Mouse (Mus musculus) hindbrain, embryonic 11.5 days (tissue): ENCODE results near the gene AC161166.1. TPM values are rescaled to one million over a fixed set of nuclear protein-coding genes. Genes with fewer than 3 reads are reported as not detected.
"Not testable (repeated sequence)": the region's sequence is repeated elsewhere in the genome, so short reads cannot be mapped to it uniquely, and the experiment has no call there.

ENCODE experiments used
- ATAC-seq: fragments of 200-750 bp; cut with Nextera tagmentation; 2 replicates; pipeline ENCODE4 v1.8.0; 2017; ENCODE audit warnings: mild to moderate bottlenecking, moderate TSS enrichment, moderate library complexity; ENCODE audit not compliant: low FRiP score
- DNase-seq: peaks from one replicate; pipeline ENCODE4 v3.0.0-alpha.2; 2015; ENCODE audit warnings: low spot score
- H3K27ac ChIP-seq: fragments of 300-500 bp; sonication (generic); 2 replicates; pipeline ENCODE4 v1.5.1; 2014; ENCODE audit warnings: mild to moderate bottlenecking, low read depth, low read length
- H3K27me3 ChIP-seq: fragments of 300-500 bp; sonication (generic); 2 replicates; pipeline ENCODE4 v1.6.1; 2014; ENCODE audit warnings: mild to moderate bottlenecking, low read length, moderate library complexity, mixed read lengths; ENCODE audit not compliant: control insufficient read depth, insufficient read depth
- H3K36me3 ChIP-seq: fragments of 300-500 bp; sonication (generic); 2 replicates; pipeline ENCODE4 v1.6.1; 2014; ENCODE audit warnings: mild to moderate bottlenecking, low read length, moderate library complexity, mixed read lengths; ENCODE audit not compliant: control insufficient read depth, insufficient read depth
- H3K4me1 ChIP-seq: fragments of 300-500 bp; sonication (generic); replicated peaks from 2 replicates; pipeline ENCODE4 v1.6.1; 2014; ENCODE audit warnings: low read length, mixed read lengths; ENCODE audit not compliant: control insufficient read depth, insufficient read depth
- H3K4me2 ChIP-seq: fragments of 300-500 bp; sonication (generic); replicated peaks from 2 replicates; pipeline ENCODE4 v1.6.1; 2014; ENCODE audit warnings: mild to moderate bottlenecking, low read depth, low read length
- H3K4me3 ChIP-seq: fragments of 300-500 bp; sonication (generic); 2 replicates; pipeline ENCODE4 v1.5.1; 2014; ENCODE audit warnings: low read depth, low read length
- H3K9ac ChIP-seq: fragments of 300-500 bp; sonication (generic); 2 replicates; pipeline ENCODE4 v1.6.1; 2014; ENCODE audit warnings: low read depth, low read length
- H3K9me3 ChIP-seq: fragments of 300-500 bp; sonication (generic); 2 replicates; pipeline ENCODE4 v1.6.1; 2016; ENCODE audit warnings: low read length; ENCODE audit not compliant: control insufficient read depth
- WGBS: fragments of 180-500 bp; shearing (Covaris S2); extraction: QIAGEN DNeasy Blood & Tissue Kit; methylation state at CpG from one replicate; pipeline ENCODE4 v1.1.7; 2014; 5-methylcytosine and 5-hydroxymethylcytosine counted together
- polyA plus RNA-seq: library from polyadenylated mRNA; unstranded; fragments of >200 nt; fragmentation: Nextera tagmentation; extraction: Ambion mirVana; gene quantifications from 2 replicates; pipeline ENCODE4 v1.2.1, GENCODE M21; 2014

Gene AC161166.1
- polyA plus RNA-seq, 1 experiment from 2014 or later = 0.90 TPM

GRCm38 (mm10) chr7:24520054-24520453 lies 7.8 kb upstream of the AC161166.1 start:
- not testable (repeated sequence) for H3K9me3 ChIP-seq, H3K4me1 ChIP-seq, H3K36me3 ChIP-seq, DNase-seq, H3K4me3 ChIP-seq, ATAC-seq, H3K27ac ChIP-seq, H3K27me3 ChIP-seq, H3K4me2 ChIP-seq, H3K9ac ChIP-seq
- 88% methylated on average over 10 of the region's 10 CpGs for WGBS

GRCm38 (mm10) chr7:24519130-24519529 lies 6.9 kb upstream of the AC161166.1 start:
- ATAC-seq = no peak

GRCm38 (mm10) chr7:24517654-24518053 lies 5.4 kb upstream of the AC161166.1 start:
- Histone ChIP-seq H3K36me3 (no peaks in the 10 kb centered on the region), H3K27ac (no peak overlapping the region), H3K4me2 (no peak overlapping the region), H3K4me1 (no peaks in the 10 kb centered on the region), H3K9ac (no peak overlapping the region), H3K4me3 (no peak overlapping the region), H3K9me3 (no peaks in the 10 kb centered on the region), H3K27me3 (no peaks in the 10 kb centered on the region)
- DNase-seq (no peak), ATAC-seq (no peak)
- 61% methylated on average over 6 of the region's 6 CpGs for WGBS

More at GRCm38 (mm10) chr7:24519130-24519529, 6.9 kb upstream of the AC161166.1 start:
- no peaks in the 10 kb centered on the region for H3K4me1 ChIP-seq
- H3K27ac ChIP-seq = no peak overlapping the region
- WGBS = 52% methylated on average over 3 of the region's 3 CpGs
- H3K4me2 ChIP-seq = no peak overlapping the region
- H3K4me3 ChIP-seq = no peak overlapping the region
- no peak for DNase-seq
- H3K9ac ChIP-seq = no peak overlapping the region
- H3K9me3 ChIP-seq = no peaks in the 10 kb centered on the region
- H3K27me3 ChIP-seq = no peaks in the 10 kb centered on the region
- H3K36me3 ChIP-seq = no peaks in the 10 kb centered on the region

GRCm38 (mm10) chr7:24517077-24517476 lies 4.8 kb upstream of the AC161166.1 start:
- no peak overlapping the region for H3K4me2 ChIP-seq
- no peaks in the 10 kb centered on the region for H3K27me3 ChIP-seq
- H3K4me1 ChIP-seq = no peaks in the 10 kb centered on the region
- ATAC-seq (no peak), DNase-seq (no peak)
- H3K36me3 ChIP-seq = no peaks in the 10 kb centered on the region; the same call in 1 of the 2 replicates
- H3K27ac ChIP-seq = no peak overlapping the region
- H3K4me3 ChIP-seq = no peak overlapping the region
- no peak overlapping the region for H3K9ac ChIP-seq
- H3K9me3 ChIP-seq = no peaks in the 10 kb centered on the region
- 31% methylated on average over 5 of the region's 5 CpGs for WGBS

GRCm38 (mm10) chr7:24516319-24516718 lies 4.1 kb upstream of the AC161166.1 start:
- not testable (repeated sequence) for H3K36me3 ChIP-seq, H3K4me3 ChIP-seq, H3K9me3 ChIP-seq, H3K4me1 ChIP-seq, H3K27me3 ChIP-seq, ATAC-seq, H3K27ac ChIP-seq, H3K4me2 ChIP-seq, H3K9ac ChIP-seq
- DNase-seq = peak; percentile 45
- 65% methylated on average over 8 of the region's 8 CpGs for WGBS

- Histone ChIP-seq H3K27me3 (no peaks in the 10 kb centered on the region), H3K9ac (peak overlapping the region; percentile 93), H3K4me2 (peak overlapping the region; percentile 83), H3K9me3 (no peaks in the 10 kb centered on the region), H3K27ac (peak overlapping the region; percentile 100), H3K4me1 (peaks cover 4% of the 10 kb centered on the region), H3K4me3 (peak overlapping the region; percentile 67), H3K36me3 (no peaks in the 10 kb centered on the region; the same call in 1 of the 2 replicates)
- 3% methylated on average over 20 of the region's 20 CpGs for WGBS
- DNase-seq (no peak), ATAC-seq (peak; percentile 22)
These were observed 4.5 kb downstream of the AC161166.1 start for GRCm38 (mm10) chr7:24507726-24508114.

- Histone ChIP-seq H3K27ac (peak within 1 kb of the TSS; percentile 100), H3K4me3 (peak within 1 kb of the TSS; percentile 67), H3K27me3 (no peaks in the 10 kb centered on the region; the same call in 1 of the 2 replicates), H3K9me3 (no peaks in the 10 kb centered on the region), H3K9ac (peak within 1 kb of the TSS; percentile 93), H3K36me3 (no peaks in the 10 kb centered on the region; the same call in 1 of the 2 replicates), H3K4me2 (peak within 1 kb of the TSS; percentile 83), H3K4me1 (peaks cover 4% of the 10 kb centered on the region)
- under 1% methylated on average over 84 of the region's 84 CpGs for WGBS
- ATAC-seq (peak; percentile 94), DNase-seq (peak; percentile 92)
These were observed 5.2 kb downstream of the AC161166.1 start, which contains the start of gene Zfp428 for GRCm38 (mm10) chr7:24506838-24507725. TSS of gene Zfp428 (plus strand) at chr7:24507006.

- ATAC-seq = no peak; the same call in 1 of the 2 replicates
These were observed 5.8 kb downstream of the AC161166.1 start for GRCm38 (mm10) chr7:24506476-24506837.

More at GRCm38 (mm10) chr7:24506476-24506837, 5.8 kb downstream of the AC161166.1 start:
- Histone ChIP-seq H3K4me1 (peaks cover 4% of the 10 kb centered on the region), H3K27me3 (no peaks in the 10 kb centered on the region; the same call in 1 of the 2 replicates), H3K4me2 (peak overlapping the region; percentile 83), H3K9ac (peak overlapping the region; percentile 93), H3K27ac (peak overlapping the region; percentile 100), H3K9me3 (no peaks in the 10 kb centered on the region), H3K36me3 (no peaks in the 10 kb centered on the region; the same call in 1 of the 2 replicates), H3K4me3 (peak overlapping the region; percentile 67)
- no peak for DNase-seq
- 1% methylated on average over 12 of the region's 12 CpGs for WGBS
